Mouse (Mus musculus) T-helper 17 cell (primary cell): ENCODE data around the gene Alg3.

ENCODE experiments used
- in situ Hi-C, 2 experiments: fragments of 300-600 bp; cut with MboI, MseI; formaldehyde crosslinking; loops; 1 replicate in 1 of 2; 2 replicates in 1 of 2; pipeline ENCODE4 v1.15.1; 2025; ENCODE audit warnings: high pct_unique_total_duplicates in 2 of 2

The Alg3 gene

DNA sequence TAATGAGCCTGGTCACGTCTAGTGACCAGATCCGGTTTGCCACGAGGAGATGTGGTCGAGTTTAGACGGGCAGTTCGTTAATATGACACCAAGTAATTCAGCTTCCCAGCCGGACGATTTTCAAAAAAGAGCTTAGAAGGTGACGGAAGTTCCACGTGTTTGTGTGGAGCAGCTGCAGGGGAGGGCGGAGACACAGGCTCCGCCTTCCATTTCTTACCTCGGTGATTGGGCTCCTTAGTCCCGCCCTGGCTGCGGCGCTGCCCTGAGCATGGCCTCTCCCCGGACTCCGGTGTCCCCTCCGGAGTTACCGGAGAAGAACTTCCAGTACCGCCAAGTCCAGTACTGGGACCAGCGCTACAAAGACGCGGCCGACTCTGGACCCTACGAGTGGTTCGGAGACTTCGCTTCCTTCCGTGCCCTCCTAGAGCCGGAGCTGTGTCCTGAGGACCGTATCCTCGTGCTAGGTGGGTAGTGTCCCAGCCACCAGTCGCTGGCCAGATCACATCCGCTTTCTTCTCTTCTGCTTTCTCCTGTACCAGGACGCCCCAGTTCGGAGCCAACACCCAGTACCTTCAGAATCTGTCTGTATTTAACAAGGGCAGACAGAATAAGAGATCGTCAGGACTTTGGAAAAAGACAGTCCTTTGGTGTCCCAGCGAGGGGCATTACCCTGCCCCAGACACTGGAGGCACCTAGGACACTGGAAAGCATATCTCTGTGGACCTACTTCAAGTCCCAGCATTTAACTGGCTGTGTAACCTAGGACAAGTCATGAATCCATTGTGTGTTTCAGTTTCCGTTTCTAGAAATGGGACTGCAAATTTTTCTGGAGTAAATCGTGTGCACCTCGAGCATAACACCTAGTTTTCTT is at the start of gene Alg3, which contains the start of the genes Eef1akmt4 and Gm49333:
TSS of gene Alg3 (minus strand) at position 379 of the 871 bp plus-strand sequence.
TSS of gene Eef1akmt4 (plus strand) at position 237 of the 871 bp plus-strand sequence.
TSS of gene Gm49333 (plus strand) at position 254 of the 871 bp plus-strand sequence.
- in situ Hi-C loops, result loop anchor here in 1 of 2 experiments (5.0 kb wide), 2 partner anchors 61 to 726 kb away; no protein-coding TSS in a partner anchor

DNA sequence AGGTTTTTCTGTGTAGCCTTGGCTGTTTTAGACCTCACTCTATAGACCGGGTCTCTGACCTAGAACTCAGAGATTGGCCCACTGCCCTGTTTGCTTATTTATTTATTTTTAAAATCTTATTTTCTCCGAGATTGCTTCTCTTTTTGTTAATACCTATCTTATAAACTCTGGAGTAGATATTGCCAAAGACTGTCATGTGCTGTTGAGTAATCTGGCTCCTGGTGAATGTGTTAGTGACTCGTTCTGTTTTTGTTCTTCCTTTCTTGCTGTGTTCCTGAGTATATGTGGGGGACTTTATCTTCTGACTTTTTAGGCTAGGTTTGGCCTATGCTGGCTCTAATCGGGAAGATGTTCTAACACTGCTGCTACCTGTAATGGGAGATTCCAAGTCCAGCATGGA is 46.1 kb upstream of the Alg3 start:
- in situ Hi-C loops, result loop anchor here in 1 of 2 experiments (25.0 kb wide), 1 partner anchor 695 kb away; no protein-coding TSS in a partner anchor

DNA sequence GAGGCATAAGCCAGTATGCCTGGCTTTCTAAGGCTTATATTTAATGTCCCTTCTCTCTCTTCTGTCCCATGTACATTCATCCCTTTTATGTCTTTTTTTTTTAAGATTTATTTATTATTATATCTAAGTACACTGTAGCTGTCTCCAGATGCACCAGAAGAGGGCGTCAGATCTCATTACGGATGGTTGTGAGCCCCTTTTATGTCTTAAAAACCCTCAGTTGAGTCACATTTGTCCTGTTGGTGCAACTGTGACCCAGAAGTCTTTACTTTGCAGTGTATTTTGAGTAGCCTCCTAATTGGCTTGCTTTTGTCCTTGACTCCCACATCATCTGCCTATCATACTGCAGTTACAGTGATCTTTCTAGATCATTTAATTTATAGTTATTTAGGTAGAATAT is 41.8 kb upstream of the Alg3 start:
- in situ Hi-C loops, result loop anchor here in 1 of 2 experiments (5.0 to 25.0 kb wide), 2 partner anchors 36 to 691 kb away; no protein-coding TSS in a partner anchor

DNA sequence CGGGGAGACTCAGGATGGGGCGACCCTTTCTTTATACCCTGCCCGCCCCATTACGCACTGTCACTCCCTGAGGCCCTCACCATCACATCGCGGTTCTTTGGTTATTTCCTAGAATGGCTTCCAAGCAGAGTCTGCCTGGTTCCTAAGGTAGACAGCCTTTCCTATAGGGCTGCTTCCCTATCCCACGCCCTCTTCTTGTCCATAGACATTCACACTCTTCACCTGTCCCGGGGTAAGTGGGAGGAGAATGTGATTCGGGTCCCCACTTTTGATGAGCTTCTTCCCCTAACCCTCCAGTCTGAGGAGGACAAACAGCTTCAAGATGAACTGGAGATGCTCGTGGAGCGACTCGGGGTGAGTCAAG is 40.4 kb upstream of the Alg3 start:
- in situ Hi-C loops, result loop anchor here in 1 of 2 experiments (5.0 to 25.0 kb wide), 2 partner anchors 35 to 690 kb away; no protein-coding TSS in a partner anchor

DNA sequence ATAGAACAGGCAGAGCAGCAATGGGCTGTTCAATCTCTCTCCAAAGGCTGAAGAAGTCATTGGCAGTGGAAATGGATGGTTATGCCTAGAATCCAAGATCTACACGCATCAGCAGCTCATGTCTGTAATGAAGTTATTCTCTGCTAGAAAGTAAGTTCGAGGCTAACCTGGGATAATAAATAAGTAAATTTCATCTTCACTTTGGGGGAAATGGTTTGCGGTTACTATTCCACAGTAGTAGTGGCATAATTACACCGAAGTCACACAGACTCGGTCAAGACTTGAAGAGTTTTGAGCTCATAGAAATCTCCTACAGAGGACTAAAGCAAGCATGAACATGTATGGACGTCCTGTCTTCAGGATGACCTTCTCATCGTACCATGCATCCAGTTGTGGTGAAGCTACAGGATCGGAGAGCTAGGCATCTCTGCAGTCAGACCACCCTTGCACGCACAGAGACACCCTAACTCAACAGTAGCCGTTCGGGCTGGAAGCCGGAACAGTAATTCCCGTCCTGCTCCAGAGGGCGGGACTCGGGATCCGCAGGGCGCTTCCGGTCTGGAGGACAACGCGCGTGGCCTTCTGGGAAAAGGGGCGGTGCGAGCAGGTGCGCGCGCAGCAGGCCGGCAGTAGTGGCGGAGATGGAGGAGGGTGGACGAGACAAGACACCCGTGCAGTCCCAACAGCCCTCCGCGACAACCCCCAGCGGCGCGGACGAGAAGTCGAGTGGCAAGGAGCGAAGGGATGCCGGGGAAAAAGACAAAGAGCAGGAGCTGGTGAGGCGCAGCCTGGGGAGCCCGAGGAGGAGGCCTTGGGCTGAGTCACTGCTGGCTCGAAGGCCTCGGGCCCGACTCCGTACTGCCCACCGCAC is 39.8 kb upstream of the Alg3 start, which contains the start of gene Psmd2:
TSS of gene Psmd2 (plus strand) at position 577 of the 871 bp plus-strand sequence.
- in situ Hi-C loops, result loop anchor here in 1 of 2 experiments (5.0 to 25.0 kb wide), 2 partner anchors 34 to 689 kb away; no protein-coding TSS in a partner anchor

DNA sequence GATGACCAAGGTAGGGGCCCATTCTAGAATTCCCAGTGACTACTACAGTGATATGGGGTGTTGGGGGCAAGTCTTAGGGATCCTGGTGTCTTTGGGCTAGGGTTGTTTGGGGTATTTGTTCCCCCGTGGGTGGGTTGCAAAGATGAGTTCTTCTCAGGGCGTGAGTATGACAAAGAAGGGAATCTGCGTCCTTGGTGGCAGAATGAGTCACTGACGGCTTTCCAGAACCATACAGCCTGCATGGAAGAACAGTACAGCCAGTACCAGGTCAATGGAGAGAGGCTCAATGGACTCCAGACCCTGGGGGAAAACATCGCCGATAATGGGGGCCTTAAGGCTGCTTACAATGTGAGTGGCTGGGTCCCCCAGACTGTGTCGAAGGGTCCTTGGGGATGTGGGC is 32.4 kb upstream of the Alg3 start:
- in situ Hi-C loops, result no loop called here

DNA sequence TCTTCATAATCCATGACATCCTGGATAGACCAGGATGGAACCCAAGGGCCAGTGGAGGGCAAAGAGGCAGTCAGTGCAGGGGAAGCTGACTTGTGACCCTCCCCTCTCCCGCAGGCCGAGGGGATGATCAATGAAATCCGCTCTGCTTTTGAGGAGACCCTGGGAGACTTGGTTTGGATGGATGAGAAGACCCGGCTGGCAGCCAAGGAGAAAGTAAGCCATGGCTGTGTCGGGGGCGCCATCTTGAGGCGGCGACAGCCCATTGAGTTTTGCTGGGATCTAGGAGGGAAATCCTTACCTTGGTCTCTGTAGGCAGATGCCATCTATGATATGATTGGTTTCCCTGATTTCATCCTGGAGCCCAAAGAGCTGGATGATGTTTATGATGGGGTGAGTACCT is 30.6 kb upstream of the Alg3 start:
- in situ Hi-C loops, result no loop called here

DNA sequence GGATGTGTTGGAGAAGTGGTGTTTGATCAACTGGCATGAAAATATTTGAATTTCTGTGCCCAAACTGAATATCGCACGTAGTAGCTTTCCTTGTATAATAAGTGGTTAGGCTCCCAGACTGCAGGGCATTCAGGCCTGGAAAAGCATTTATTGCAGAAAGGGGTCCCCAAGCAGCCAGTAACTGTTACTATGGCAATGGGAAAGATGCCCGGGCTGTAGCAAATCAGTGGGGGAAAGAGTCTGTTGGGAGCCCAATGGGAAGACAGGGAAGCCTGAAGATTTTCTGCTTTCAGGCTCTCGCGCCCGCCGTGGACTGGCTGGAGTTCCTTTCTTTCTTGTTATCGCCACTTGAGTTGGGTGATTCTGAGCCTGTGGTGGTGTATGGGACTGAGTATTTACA is 26.8 kb upstream of the Alg3 start:
- in situ Hi-C loops, result no loop called here

DNA sequence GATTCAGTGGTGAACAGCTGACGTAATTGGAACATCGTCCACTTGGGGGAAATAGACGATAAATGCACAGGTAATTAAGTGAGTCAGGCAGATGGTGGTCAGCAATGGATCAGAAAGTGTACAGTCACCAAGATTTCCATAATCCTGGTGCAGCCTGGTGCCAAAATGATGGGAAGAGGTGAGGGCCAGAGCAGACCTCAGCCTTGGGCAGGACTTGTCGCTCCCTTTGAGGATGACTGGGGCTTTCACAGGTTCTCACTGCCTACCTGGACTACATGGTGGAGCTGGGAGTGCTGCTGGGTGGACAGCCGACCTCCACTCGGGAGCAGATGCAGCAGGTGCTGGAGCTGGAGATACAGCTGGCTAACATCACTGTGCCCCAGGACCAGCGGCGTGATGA is 25.9 kb upstream of the Alg3 start:
- in situ Hi-C loops, result no loop called here

DNA sequence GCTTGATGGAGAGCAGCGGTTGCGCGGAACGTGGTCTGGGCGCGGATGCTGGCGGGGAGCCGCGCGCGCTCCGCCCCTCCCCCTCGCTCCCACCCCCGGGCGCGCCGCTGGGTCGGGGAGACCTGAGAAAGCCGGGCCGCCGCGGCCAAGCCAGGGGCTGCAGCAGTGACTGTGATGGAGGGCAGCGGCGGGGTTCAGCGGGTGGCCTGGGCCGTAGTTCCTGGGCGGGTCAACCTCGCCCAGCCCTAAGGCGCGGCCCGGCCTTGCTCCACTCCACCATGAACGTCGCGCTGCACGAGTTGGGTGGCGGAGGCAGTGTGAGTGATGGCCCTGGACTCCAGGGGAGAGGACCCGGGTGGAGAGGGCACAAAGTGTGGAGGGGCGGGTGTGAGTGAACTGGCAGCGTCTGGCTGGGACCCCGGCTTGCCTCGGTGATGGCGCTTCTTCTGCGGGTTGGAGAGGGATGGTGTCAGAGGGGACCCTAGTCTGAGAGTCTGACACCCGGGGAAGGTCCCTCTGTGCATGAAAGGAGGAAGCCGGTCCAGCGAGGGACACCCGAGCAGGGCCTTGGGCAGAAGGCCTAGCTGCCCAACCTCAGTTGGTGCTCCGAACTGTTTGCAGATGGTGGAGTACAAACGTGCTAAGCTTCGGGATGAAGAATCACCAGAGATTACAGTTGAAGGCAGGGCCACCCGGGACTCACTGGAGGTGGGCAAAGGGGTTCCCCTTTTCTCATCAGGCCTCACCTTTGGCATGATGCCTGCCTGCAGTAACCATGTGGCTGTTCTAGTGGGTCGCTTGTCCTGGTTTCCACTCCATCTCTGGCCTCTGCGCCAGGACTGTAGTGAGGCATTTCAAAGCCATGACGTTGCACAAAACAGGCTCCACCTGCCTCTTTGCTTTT is 18.4 kb upstream of the Alg3 start, which contains the start of gene Ece2:
TSS of gene Ece2 (plus strand) at position 98 of the 904 bp plus-strand sequence.
- in situ Hi-C loops, result no loop called here

DNA sequence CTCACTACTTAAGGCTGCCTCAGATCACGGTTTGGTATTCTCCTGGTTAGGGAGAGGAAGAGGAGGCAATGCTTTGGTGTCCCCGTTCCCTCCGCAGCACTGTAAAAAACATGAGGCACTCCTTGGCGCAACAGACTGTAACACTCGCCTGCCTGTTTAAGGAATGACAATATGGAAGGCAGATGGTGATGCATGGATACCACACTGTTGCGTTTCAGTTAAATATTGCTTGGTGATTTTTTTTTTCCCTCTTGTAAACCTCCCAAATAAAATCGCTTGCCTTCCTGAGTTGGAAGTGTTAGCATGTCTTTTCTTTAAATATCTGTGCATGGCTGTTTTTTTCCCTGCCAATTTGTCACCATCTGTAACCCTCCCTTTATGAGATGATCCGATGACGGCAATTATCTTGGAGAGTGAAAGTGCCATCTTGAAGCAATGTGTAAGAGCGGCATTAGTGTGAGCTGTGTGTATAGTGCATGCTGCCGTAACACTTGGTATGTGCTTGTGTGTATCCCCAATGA is 17.4 kb upstream of the Alg3 start:
- in situ Hi-C loops, result no loop called here

DNA sequence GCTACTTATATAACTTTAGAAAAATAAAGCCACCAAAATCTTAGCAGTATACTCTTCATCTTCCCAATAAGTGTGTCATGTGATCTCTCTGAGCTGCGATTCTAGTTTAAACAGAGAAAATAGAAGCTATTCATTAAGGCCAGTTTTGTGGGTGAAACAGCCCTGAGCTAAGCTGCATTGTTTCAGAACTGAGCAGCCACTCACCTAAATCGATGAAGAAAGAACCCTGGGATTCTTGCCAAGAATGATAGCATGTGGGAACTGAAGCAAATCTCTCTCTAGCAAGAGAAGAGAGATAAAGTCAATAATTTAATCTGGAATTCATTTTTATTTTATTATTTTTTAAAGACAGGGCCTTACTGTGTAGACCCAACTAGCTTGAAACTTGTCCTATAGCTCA is 11.7 kb upstream of the Alg3 start:
- in situ Hi-C loops, result no loop called here

DNA sequence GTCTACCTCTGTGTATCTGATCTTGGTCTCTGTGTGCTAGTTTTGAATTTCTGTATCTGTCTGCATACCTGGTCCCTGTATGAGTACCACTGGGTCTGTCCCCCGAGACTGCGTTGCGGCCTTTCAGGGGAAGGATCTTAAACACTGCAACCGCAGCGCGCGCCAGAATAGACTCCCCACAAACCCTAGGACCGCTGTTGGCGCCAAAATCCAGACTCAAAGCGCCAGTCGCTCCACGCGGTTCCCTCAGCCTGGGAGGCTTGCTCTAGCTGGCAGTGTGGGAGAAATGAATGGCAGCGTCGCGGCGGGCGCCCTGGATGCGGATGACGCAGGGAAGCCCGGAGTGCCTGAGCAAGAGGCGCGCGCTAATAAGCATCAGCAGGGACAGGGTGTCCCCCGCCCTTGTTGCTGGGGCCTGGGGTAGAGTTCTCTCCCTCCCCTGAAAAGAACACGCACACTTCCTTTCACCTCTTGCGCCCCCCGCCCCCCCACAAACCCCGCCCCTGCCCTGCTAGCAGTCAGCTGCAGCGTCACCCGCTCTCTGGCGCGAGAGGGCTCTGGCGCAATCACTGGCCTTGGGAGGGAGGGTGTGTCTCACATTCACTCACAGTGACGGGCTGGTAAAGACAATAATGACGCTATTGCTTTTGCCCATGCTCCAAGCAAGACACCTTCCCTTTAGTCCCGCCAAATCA is 10.6 kb upstream of the Alg3 start:
- in situ Hi-C loops, result no loop called here

DNA sequence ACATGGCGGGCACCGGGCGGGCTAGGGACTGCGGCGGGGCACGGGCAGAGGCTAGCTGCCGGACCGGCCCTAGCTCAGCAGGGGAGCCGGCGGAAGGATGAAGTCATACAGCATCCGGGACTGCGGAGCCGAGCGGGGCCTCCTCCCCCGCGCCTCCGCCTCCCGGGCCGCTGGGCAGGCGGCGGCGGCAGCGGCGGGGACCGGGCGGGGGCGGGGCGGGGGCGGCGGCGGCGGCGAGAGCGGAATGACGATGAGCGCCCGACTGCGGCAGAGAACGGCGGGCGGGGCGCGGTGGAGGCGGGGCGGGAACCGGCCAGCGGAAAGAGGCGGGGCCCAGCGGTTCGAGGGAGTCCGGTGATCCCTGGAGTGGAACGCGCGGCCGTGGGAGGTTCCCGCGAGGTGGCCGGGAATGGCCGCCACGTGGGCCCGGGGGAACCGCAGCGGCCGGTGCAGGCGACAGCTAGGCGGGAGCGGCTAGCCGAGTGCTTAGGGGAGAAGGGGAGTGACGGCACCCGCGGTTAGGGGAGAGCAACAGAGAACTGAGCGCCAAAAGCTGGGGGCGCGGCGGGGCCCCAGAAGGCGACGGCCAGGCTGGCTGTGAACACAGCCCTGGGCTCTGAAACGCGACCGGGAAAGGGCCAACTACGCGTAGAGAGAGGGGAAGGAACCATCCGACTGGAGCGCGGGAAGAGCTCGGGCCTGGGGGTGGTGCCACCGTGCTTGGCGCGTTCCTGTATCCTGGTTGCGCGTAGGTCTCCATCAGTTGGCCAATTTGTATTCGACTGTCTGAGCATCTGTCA is 9.9 kb upstream of the Alg3 start, which contains the start of gene Camk2n2:
TSS of gene Camk2n2 (minus strand) at position 97 of the 800 bp plus-strand sequence.
- in situ Hi-C loops, result no loop called here

DNA sequence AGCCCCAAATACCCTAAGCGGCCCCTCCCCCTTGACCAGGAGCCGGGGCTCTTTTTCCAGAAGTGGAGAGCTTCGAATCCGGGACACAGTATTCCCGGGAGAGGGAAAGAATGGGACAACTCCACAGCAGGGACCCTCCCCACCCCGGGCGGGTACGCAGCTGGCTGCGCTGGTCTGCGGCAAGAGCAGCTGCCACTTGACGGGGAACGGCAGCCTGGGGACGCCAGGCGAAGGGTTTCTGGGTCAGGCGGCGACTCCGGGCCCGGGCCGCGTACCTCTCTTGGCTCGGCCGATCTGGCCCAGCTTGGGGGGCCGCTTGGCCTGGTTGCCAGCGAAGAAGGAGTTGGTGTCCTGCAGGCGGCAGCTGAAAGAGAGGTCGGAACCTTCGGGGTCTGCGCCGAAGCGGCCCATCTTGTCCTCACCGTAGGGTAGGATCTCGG is 9.2 kb upstream of the Alg3 start:
- in situ Hi-C loops, result no loop called here

DNA sequence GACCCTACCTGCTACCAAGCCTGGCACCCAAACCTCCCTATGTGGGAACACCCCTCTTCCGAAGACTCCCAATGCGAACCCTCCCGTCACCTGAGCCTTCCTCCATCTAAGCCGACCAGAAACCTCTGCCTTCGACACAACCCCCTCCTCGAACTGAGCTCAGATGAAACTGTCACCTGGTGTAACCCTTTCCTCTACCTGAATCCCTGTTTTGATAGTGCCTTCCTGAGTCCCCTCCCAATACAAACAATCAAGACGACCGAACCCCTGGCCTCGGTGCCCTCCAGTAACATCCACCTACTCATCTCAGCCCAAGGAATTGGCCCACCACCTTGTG is 8.8 kb upstream of the Alg3 start:
- in situ Hi-C loops, result no loop called here

DNA sequence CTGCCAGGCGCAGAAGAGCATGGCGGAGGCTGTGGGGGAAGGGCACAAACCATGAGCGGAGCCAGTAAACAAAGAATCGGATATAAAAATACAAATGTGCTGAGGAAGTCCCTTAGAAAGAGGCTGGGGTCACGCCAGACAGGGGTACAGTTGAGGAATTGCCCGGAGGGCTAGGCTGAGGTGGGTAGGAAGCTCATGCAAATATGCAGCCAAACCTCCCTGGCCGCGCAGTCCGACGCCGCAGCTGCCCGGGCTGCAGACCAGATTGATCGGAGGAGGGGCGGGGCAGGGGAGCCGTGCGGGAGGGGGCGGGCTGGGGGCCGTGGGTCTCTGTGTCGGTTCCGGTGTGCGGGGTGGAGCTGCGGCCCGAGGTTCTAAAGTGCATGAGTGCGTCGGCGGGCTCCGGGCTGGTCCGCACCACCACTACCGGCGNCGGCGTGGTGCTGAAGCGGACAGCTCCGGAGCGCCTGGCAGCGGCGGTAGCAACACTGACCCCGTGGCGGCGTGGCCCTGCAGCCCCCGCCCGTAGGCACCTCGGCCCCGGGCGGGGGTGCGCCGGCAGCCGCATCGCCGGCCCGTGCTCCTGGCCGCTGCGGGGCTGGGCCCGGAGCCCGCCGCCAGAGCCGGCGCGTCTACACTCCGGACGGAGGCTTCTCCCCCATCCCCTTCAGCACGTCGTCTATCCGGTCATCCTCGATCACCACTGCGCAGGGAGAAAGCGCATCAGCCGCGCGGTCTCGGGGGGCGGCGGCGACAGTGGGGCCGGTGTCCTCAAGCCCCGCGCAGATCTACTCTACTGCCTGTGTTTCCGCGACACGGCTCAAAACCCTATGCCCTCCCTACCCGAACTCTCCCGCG is 8.2 kb upstream of the Alg3 start:
- in situ Hi-C loops, result loop anchor here in 1 of 2 experiments (5.0 kb wide), 2 partner anchors 33 to 98 kb away; partner anchors contain the start of genes Clcn2, Polr2h and Psmd2
